Mouse (Mus musculus) CH12.LX (cell line): Measurements from ENCODE around the gene Srcin1. TPM values are rescaled to one million over a fixed set of nuclear protein-coding genes. Genes with fewer than 3 reads are reported as not detected.

ENCODE experiments used
- DNase-seq: peaks from one replicate; pipeline ENCODE4 v3.0.0-alpha.2; 2013; ENCODE audit errors: extremely low read depth
- H3K27ac ChIP-seq: 2 replicates; pipeline ENCODE4 v1.5.1; 2012; ENCODE audit warnings: low read depth, mild to moderate bottlenecking, control low read depth, moderate library complexity; ENCODE audit not compliant: insufficient read depth
- H3K27me3 ChIP-seq: replicated peaks from 2 replicates; pipeline ENCODE3; 2012; ENCODE audit warnings: inconsistent platforms
- H3K36me3 ChIP-seq, 2 experiments: replicated peaks in 1 of 2; 2 replicates each; pipeline versions ENCODE3 to v1.6.1; 2012; ENCODE audit warnings: inconsistent platforms in 1 of 2, low read length in 1 of 2, mild to moderate bottlenecking in 1 of 2, mixed read lengths in 1 of 2, moderate library complexity in 1 of 2; ENCODE audit not compliant: control insufficient read depth in 1 of 2, insufficient read depth in 1 of 2
- H3K4me1 ChIP-seq, 2 experiments: 2 replicates each; pipeline ENCODE4 v1.6.1; 2012; ENCODE audit warnings: inconsistent platforms in 1 of 2, moderate library complexity in 1 of 2; ENCODE audit not compliant: insufficient read depth in 2 of 2, control insufficient read depth in 1 of 2
- H3K4me2 ChIP-seq: 2 replicates; pipeline ENCODE4 v1.6.1; 2012; ENCODE audit warnings: low read depth, mild to moderate bottlenecking, control low read depth; ENCODE audit not compliant: poor library complexity, insufficient read depth, severe bottlenecking
- H3K4me3 ChIP-seq, 3 experiments: fragments of 150-350 bp in 1 of 3; sonication (generic) in 1 of 3; replicated peaks in 1 of 3; 2 replicates each; pipeline versions ENCODE3 to v1.5.1; 2011 to 2012; ENCODE audit warnings: low read depth in 2 of 3, low read length in 2 of 3, mild to moderate bottlenecking in 2 of 3, moderate library complexity in 2 of 3, control low read depth in 1 of 3, improper control_type of control experiment in 1 of 3, inconsistent platforms in 1 of 3, mixed read lengths in 1 of 3; ENCODE audit not compliant: poor library complexity in 1 of 3
- H3K79me2 ChIP-seq: replicated peaks from 2 replicates; pipeline ENCODE4 v1.6.1; 2012; ENCODE audit warnings: mild to moderate bottlenecking, moderate library complexity; ENCODE audit not compliant: control insufficient read depth, poor library complexity, insufficient read depth, severe bottlenecking; ENCODE audit errors: extremely low read depth
- H3K9ac ChIP-seq: 2 replicates; pipeline ENCODE4 v1.6.1; 2012; ENCODE audit warnings: low read depth, mild to moderate bottlenecking, control low read depth, moderate library complexity; ENCODE audit not compliant: insufficient read depth
- H3K9me3 ChIP-seq: replicated peaks from 2 replicates; pipeline ENCODE3; 2012; ENCODE audit warnings: low read length, inconsistent platforms, mixed read lengths
- BHLHE40 ChIP-seq: IDR thresholded peaks from 2 replicates; pipeline ENCODE4 v1.6.1; 2011; ENCODE audit warnings: mild to moderate bottlenecking, low read depth, low read length, improper control_type of control experiment
- CHD1 ChIP-seq: IDR thresholded peaks from 2 replicates; pipeline ENCODE4 v1.6.1; 2012; ENCODE audit warnings: low read depth, low read length, improper control_type of control experiment, inconsistent platforms
- CHD2 ChIP-seq: IDR thresholded peaks from 2 replicates; pipeline ENCODE4 v1.6.1; 2011; ENCODE audit warnings: low read length, improper control_type of control experiment
- CTCF ChIP-seq, 2 experiments: IDR thresholded peaks in 1 of 2; conservative IDR thresholded peaks in 1 of 2; 2 replicates each; pipeline ENCODE4 v1.5.1; 2011 to 2012; ENCODE audit warnings: low read depth in 2 of 2, low read length in 2 of 2, improper control_type of control experiment in 1 of 2, inconsistent platforms in 1 of 2, mild to moderate bottlenecking in 1 of 2, moderate library complexity in 1 of 2
- E2F4 ChIP-seq: IDR thresholded peaks from 2 replicates; pipeline ENCODE4 v1.6.1; 2011; ENCODE audit warnings: low read depth, low read length, improper control_type of control experiment; ENCODE audit not compliant: insufficient replicate concordance
- ELF1 ChIP-seq: IDR thresholded peaks from 2 replicates; pipeline ENCODE4 v1.6.1; 2014; ENCODE audit warnings: low read depth, mild to moderate bottlenecking, inconsistent platforms, low read length, improper control_type of control experiment
- EP300 ChIP-seq: IDR thresholded peaks from 2 replicates; pipeline ENCODE4 v1.6.1; 2011; ENCODE audit warnings: low read length, improper control_type of control experiment
- ETS1 ChIP-seq: conservative IDR thresholded peaks from 2 replicates; pipeline ENCODE4 v1.6.1; 2012; ENCODE audit warnings: low read depth, mild to moderate bottlenecking, inconsistent platforms, low read length, improper control_type of control experiment, moderate library complexity
- GABPA ChIP-seq: IDR thresholded peaks from 2 replicates; pipeline ENCODE4 v1.6.1; 2012; ENCODE audit warnings: low read depth, low read length, improper control_type of control experiment, inconsistent platforms; ENCODE audit not compliant: insufficient replicate concordance
- HCFC1 ChIP-seq: IDR thresholded peaks from 2 replicates; pipeline ENCODE4 v1.6.1; 2012; ENCODE audit warnings: low read depth, mild to moderate bottlenecking, inconsistent platforms, low read length, improper control_type of control experiment
- IRF4 ChIP-seq: IDR thresholded peaks from 2 replicates; pipeline ENCODE4 v1.6.1; 2014; ENCODE audit warnings: low read depth, mild to moderate bottlenecking, inconsistent platforms, low read length, improper control_type of control experiment
- JUN ChIP-seq: IDR thresholded peaks from 2 replicates; pipeline ENCODE4 v1.6.1; 2011; ENCODE audit warnings: low read depth, mild to moderate bottlenecking, low read length, improper control_type of control experiment, moderate library complexity; ENCODE audit not compliant: insufficient read depth
- JUND ChIP-seq: conservative IDR thresholded peaks from 2 replicates; pipeline ENCODE4 v1.6.1; 2011; ENCODE audit warnings: low read depth, low read length, improper control_type of control experiment
- KAT2A ChIP-seq: IDR thresholded peaks from 2 replicates; pipeline ENCODE4 v1.6.1; 2012; ENCODE audit warnings: low read length, improper control_type of control experiment, inconsistent platforms; ENCODE audit not compliant: insufficient replicate concordance
- MAFK ChIP-seq: IDR thresholded peaks from 2 replicates; pipeline ENCODE4 v1.6.1; 2011; ENCODE audit warnings: low read length, improper control_type of control experiment; ENCODE audit not compliant: insufficient replicate concordance
- MAX ChIP-seq: IDR thresholded peaks from 2 replicates; pipeline ENCODE4 v1.6.1; 2011; ENCODE audit warnings: low read length, improper control_type of control experiment
- MAZ ChIP-seq: IDR thresholded peaks from 2 replicates; pipeline ENCODE4 v1.6.1; 2012; ENCODE audit warnings: low read depth, mild to moderate bottlenecking, inconsistent platforms, low read length, improper control_type of control experiment, moderate library complexity
- MEF2A ChIP-seq: IDR thresholded peaks from 2 replicates; pipeline ENCODE4 v1.6.1; 2014; ENCODE audit warnings: low read depth, mild to moderate bottlenecking, inconsistent platforms, low read length, improper control_type of control experiment, borderline replicate concordance
- MXI1 ChIP-seq: IDR thresholded peaks from 2 replicates; pipeline ENCODE4 v1.6.1; 2011; ENCODE audit warnings: mild to moderate bottlenecking, low read depth, low read length, improper control_type of control experiment
- MYC ChIP-seq: IDR thresholded peaks from 2 replicates; pipeline ENCODE4 v1.6.1; 2011; ENCODE audit warnings: low read depth, mild to moderate bottlenecking, improper control_type of control experiment, low read length
- NELFE ChIP-seq: IDR thresholded peaks from 2 replicates; pipeline ENCODE4 v1.6.1; 2011; ENCODE audit warnings: low read depth, low read length, improper control_type of control experiment
- NRF1 ChIP-seq: IDR thresholded peaks from 2 replicates; pipeline ENCODE4 v1.6.1; 2014; ENCODE audit warnings: low read depth, mild to moderate bottlenecking, inconsistent platforms, low read length, improper control_type of control experiment, moderate library complexity
- PAX5 ChIP-seq: IDR thresholded peaks from 2 replicates; pipeline ENCODE4 v1.6.1; 2012; ENCODE audit warnings: low read length, inconsistent platforms, mixed read lengths
- POLR2A ChIP-seq: IDR thresholded peaks from 2 replicates; pipeline ENCODE4 v1.6.1; 2011; ENCODE audit warnings: low read depth, mild to moderate bottlenecking, improper control_type of control experiment, low read length
- POLR2AphosphoS2 ChIP-seq: IDR thresholded peaks from 2 replicates; pipeline ENCODE4 v1.6.1; 2011; ENCODE audit warnings: low read depth, low read length, improper control_type of control experiment
- RAD21 ChIP-seq: IDR thresholded peaks from 2 replicates; pipeline ENCODE4 v1.6.1; 2011; ENCODE audit warnings: low read depth, mild to moderate bottlenecking, low read length, improper control_type of control experiment, moderate library complexity
- RCOR1 ChIP-seq: conservative IDR thresholded peaks from 2 replicates; pipeline ENCODE4 v1.6.1; 2012; ENCODE audit warnings: low read depth, mild to moderate bottlenecking, inconsistent platforms, low read length, improper control_type of control experiment
- SIN3A ChIP-seq: IDR thresholded peaks from 2 replicates; pipeline ENCODE4 v1.6.1; 2012; ENCODE audit warnings: low read length, improper control_type of control experiment, inconsistent platforms
- SMC3 ChIP-seq: IDR thresholded peaks from 2 replicates; pipeline ENCODE4 v1.6.1; 2011; ENCODE audit warnings: low read depth, low read length, improper control_type of control experiment
- TBP ChIP-seq: conservative IDR thresholded peaks from 2 replicates; pipeline ENCODE4 v1.6.1; 2011; ENCODE audit warnings: low read depth, low read length, improper control_type of control experiment
- TCF12 ChIP-seq: IDR thresholded peaks from 2 replicates; pipeline ENCODE4 v1.6.1; 2014; ENCODE audit warnings: low read depth, mild to moderate bottlenecking, inconsistent platforms, low read length, improper control_type of control experiment
- UBTF ChIP-seq: IDR thresholded peaks from 2 replicates; pipeline ENCODE4 v1.6.1; 2012; ENCODE audit warnings: low read depth, mild to moderate bottlenecking, inconsistent platforms, low read length, improper control_type of control experiment, moderate library complexity
- USF1 ChIP-seq: IDR thresholded peaks from 2 replicates; pipeline ENCODE4 v1.6.1; 2014; ENCODE audit warnings: low read depth, mild to moderate bottlenecking, inconsistent platforms, low read length, improper control_type of control experiment
- USF2 ChIP-seq: conservative IDR thresholded peaks from 2 replicates; pipeline ENCODE4 v1.6.1; 2011; ENCODE audit warnings: low read depth, low read length, improper control_type of control experiment
- ZC3H11A ChIP-seq: IDR thresholded peaks from 2 replicates; pipeline ENCODE4 v1.6.1; 2012; ENCODE audit warnings: low read depth, mild to moderate bottlenecking, inconsistent platforms, low read length, improper control_type of control experiment
- ZKSCAN1 ChIP-seq: IDR thresholded peaks from 2 replicates; pipeline ENCODE4 v1.6.1; 2012; ENCODE audit warnings: low read depth, inconsistent platforms, low read length, improper control_type of control experiment, borderline replicate concordance
- ZMIZ1 ChIP-seq: IDR thresholded peaks from 2 replicates; pipeline ENCODE4 v1.6.1; 2012; ENCODE audit warnings: low read depth, mild to moderate bottlenecking, inconsistent platforms, low read length, improper control_type of control experiment
- ZNF384 ChIP-seq: IDR thresholded peaks from 2 replicates; pipeline ENCODE4 v1.6.1; 2012; ENCODE audit warnings: low read depth, low read length, improper control_type of control experiment, inconsistent platforms
- dilution Hi-C: fragments of 300-500 bp; cut with MboI; formaldehyde crosslinking; loops from 2 replicates; pipeline ENCODE4 v1.14.3; 2020; ENCODE audit warnings: low sequenced_read_pairs; ENCODE audit not compliant: extremely low pct_unique_long_range_greater_than_20kb, extremely low pct_ligation_motif_present
- in situ Hi-C: fragments of 300-500 bp; cut with MboI; formaldehyde crosslinking; loops from 3 replicates; pipeline ENCODE4 v1.14.3; 2019; ENCODE audit warnings: low sequenced_read_pairs, low pct_ligation_motif_present, low pct_unique_long_range_greater_than_20kb, mixed read lengths
- polyA plus RNA-seq: library from polyadenylated mRNA; unstranded; fragments of >175 nt; gene quantifications from 2 replicates; pipeline ENCODE4 v1.2.1, GENCODE M21; 2012; ENCODE audit warnings: low read depth; ENCODE audit not compliant: insufficient read length
- total RNA-seq, 2 experiments: library from RNA; depleted of rRNA; stranded (reverse); fragments of 300-350 nt in 1 of 2; fragments of >200 nt in 1 of 2; gene quantifications; 2 replicates each; pipeline ENCODE4 v1.2.3; 2012 to 2014

Srcin1 gene
- total and polyA plus RNA-seq, 3 experiments: 0.08 to 0.09 TPM; not detected in 1

DNA sequence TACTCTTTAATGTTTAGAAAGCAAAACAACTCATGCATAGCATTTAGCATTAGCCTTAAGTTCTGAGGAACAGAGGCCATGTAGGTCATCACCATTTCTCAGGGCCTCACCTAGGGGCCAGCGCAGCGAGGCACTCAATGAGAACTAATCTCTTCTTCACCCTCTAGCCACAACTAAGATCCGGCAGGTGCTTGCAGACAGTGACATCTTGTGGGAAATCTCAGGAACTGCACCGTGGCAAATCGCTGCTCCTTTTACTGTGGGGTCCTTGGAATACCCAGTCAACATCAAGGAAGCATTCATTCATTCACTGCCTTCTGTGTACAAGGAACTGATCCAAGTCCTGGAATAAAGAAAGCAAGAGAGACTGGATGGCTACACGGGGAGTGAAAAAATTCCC is 46.5 kb upstream of the Srcin1 start:
- Histone ChIP-seq H3K27ac (no peak overlapping the region), H3K79me2 (no peaks in the 10 kb centered on the region), H3K36me3 (no peaks in the 10 kb centered on the region), H3K4me1 (peaks cover 11 to 19% of the 10 kb centered on the region in 2 experiments), H3K9ac (no peak overlapping the region)
- dilution Hi-C loops (no loop called here), in situ Hi-C loops (loop anchor here (5.0 kb wide), 2 partner anchors 45 to 135 kb away; partner anchors contain the start of gene Srcin1)
- TF ChIP-seq KAT2A (no peak), MAFK (0 out of 2 replicates have a peak, but pooled peaks have one; percentile 25), MAX (no peak), RCOR1 (no peak), USF1 (no peak), TCF12 (no peak), POLR2AphosphoS2 (no peak), RAD21 (peak; percentile 100), TBP (no peak), E2F4 (no peak), NRF1 (peak; percentile 58), PAX5 (no peak), HCFC1 (no peak), MYC (peak; percentile 44; the same call in 1 of the 2 replicates), GABPA (no peak), NELFE (peak; percentile 48; the same call in 1 of the 2 replicates), ZMIZ1 (no peak), MXI1 (no peak), BHLHE40 (no peak), MEF2A (peak; percentile 54; the same call in 1 of the 2 replicates), ZNF384 (no peak), ZKSCAN1 (no peak), CTCF (conservative IDR thresholded peaks at IDR 0.05 in 1 of 2, IDR thresholded peaks at IDR 0.05 in 1 of 2; ENCODE audit: low read depth in 2 of 2, low read length in 2 of 2) (peak; percentile 99 to 100), MAZ (peak; percentile 23; the same call in 1 of the 2 replicates), IRF4 (peak; percentile 73), SIN3A (no peak; the same call in 1 of the 2 replicates), ELF1 (peak; percentile 47; the same call in 1 of the 2 replicates), ETS1 (no peak), USF2 (no peak), EP300 (no peak), CHD2 (no peak), JUN (no peak), SMC3 (peak; percentile 99), ZC3H11A (peak; percentile 95), POLR2A (no peak), UBTF (no peak), JUND (peak; percentile 40; the same call in 1 of the 2 replicates), CHD1 (no peak)
- TF ChIP-seq, all 38 proteins: peak for 13
- H3K9me3 ChIP-seq: peaks cover 5% of the 10 kb centered on the region
- no peak overlapping the region for H3K4me3 ChIP-seq
- peak; percentile 76 for DNase-seq
- 0 out of 2 replicates have a peak overlapping the region, but pooled peaks have one; percentile 80 for H3K4me2 ChIP-seq
- H3K27me3 ChIP-seq: peaks cover 39% of the 10 kb centered on the region
